Mouse (Mus musculus): Measurements from ENCODE around the gene Utp14b. TPM values are rescaled to one million over a fixed set of nuclear protein-coding genes. Genes with fewer than 3 reads are reported as not detected.

The Utp14b gene
- polyA plus RNA-seq, 1 experiment: 1.9 TPM

GRCm38 (mm10) chr1:78707280-78707679 lies 49.4 kb downstream of the Utp14b start:
- H3K27me3 ChIP-seq (ENCODE audit: control insufficient read depth, insufficient read depth, low read length): no peaks in the 10 kb centered on the region
- TF ChIP-seq POLR2A (IDR thresholded peaks at IDR 0.05; ENCODE audit: control insufficient read depth, extremely low read depth, insufficient read depth, low read length, poor library complexity) (no peak), CTCF (IDR thresholded peaks at IDR 0.05; ENCODE audit: borderline replicate concordance, control insufficient read depth, extremely low read depth, insufficient read depth, low read length, poor library complexity) (no peak)
- 0 out of 2 replicates have a peak, but pooled peaks cover 3% of the 10 kb centered on the region for H3K4me1 ChIP-seq (replicated peaks; ENCODE audit: control insufficient read depth, insufficient read depth, low read length)
- DNase-seq: peak; percentile 10
- 60% methylated on average over 4 of the region's 4 CpGs for WGBS
- peaks cover 8% of the 10 kb centered on the region for H3K36me3 ChIP-seq (ENCODE audit: control insufficient read depth, insufficient read depth, low read length)
- H3K27ac ChIP-seq (ENCODE audit: control insufficient read depth, insufficient read depth, low read length): no peak overlapping the region
- H3K4me3 ChIP-seq (ENCODE audit: control insufficient read depth, insufficient read depth, low read length): no peak overlapping the region

- no peak for TF ChIP-seq CTCF (IDR thresholded peaks at IDR 0.05; ENCODE audit: borderline replicate concordance, control insufficient read depth, extremely low read depth, insufficient read depth, low read length, poor library complexity)
- no peak for TF ChIP-seq POLR2A (IDR thresholded peaks at IDR 0.05; ENCODE audit: control insufficient read depth, extremely low read depth, insufficient read depth, low read length, poor library complexity)
Observed at GRCm38 (mm10) chr1:78710026-78710425, 52.2 kb downstream of the Utp14b start.

GRCm38 (mm10) chr1:78710613-78711329 lies 52.9 kb downstream of the Utp14b start:
- DNase-seq: no peak
- Histone ChIP-seq H3K4me1 (replicated peaks; ENCODE audit: control insufficient read depth, insufficient read depth, low read length) (no peaks in the 10 kb centered on the region), H3K4me3 (ENCODE audit: control insufficient read depth, insufficient read depth, low read length) (no peak overlapping the region), H3K27ac (ENCODE audit: control insufficient read depth, insufficient read depth, low read length) (no peak overlapping the region), H3K27me3 (ENCODE audit: control insufficient read depth, insufficient read depth, low read length) (no peaks in the 10 kb centered on the region), H3K36me3 (ENCODE audit: control insufficient read depth, insufficient read depth, low read length) (no peaks in the 10 kb centered on the region)
- TF ChIP-seq POLR2A (IDR thresholded peaks at IDR 0.05; ENCODE audit: control insufficient read depth, extremely low read depth, insufficient read depth, low read length, poor library complexity) (no peak), CTCF (IDR thresholded peaks at IDR 0.05; ENCODE audit: borderline replicate concordance, control insufficient read depth, extremely low read depth, insufficient read depth, low read length, poor library complexity) (no peak)
- 46% methylated on average over 5 of the region's 5 CpGs for WGBS

More at GRCm38 (mm10) chr1:78710026-78710425, 52.2 kb downstream of the Utp14b start:
- no peak overlapping the region for H3K4me3 ChIP-seq (ENCODE audit: control insufficient read depth, insufficient read depth, low read length)
- H3K4me1 ChIP-seq (replicated peaks; ENCODE audit: control insufficient read depth, insufficient read depth, low read length): no peaks in the 10 kb centered on the region
- H3K27me3 ChIP-seq (ENCODE audit: control insufficient read depth, insufficient read depth, low read length): no peaks in the 10 kb centered on the region
- no peak overlapping the region for H3K27ac ChIP-seq (ENCODE audit: control insufficient read depth, insufficient read depth, low read length)
- DNase-seq: no peak
- no peaks in the 10 kb centered on the region; the same call in 1 of the 2 replicates for H3K36me3 ChIP-seq (ENCODE audit: control insufficient read depth, insufficient read depth, low read length)

Other genes with a start within 250 kb of the Utp14b start
- gene Farsb, start 169.1 kb upstream of the Utp14b start, polyA plus RNA-seq (2012; rRNA removed): 18.0 and 21.9 TPM in 2 replicates
- 0.66 and 3.2 TPM in 2 replicates for gene Mogat1, start 147.0 kb upstream of the Utp14b start, polyA plus RNA-seq (2012; rRNA removed)
- not detected in 2 replicates for gene BC035947, start 145.9 kb upstream of the Utp14b start, polyA plus RNA-seq (2012; rRNA removed)
- gene Acsl3, start 213 bp upstream of the Utp14b start, polyA plus RNA-seq (2012; rRNA removed): 9.1 and 10.2 TPM in 2 replicates
- 0.36 and 0.44 TPM in 2 replicates for gene Kcne4, start 158.7 kb downstream of the Utp14b start, polyA plus RNA-seq (2012; rRNA removed)